Mouse (Mus musculus): ENCODE data around the gene Galnt18.

The Galnt18 gene

DNA sequence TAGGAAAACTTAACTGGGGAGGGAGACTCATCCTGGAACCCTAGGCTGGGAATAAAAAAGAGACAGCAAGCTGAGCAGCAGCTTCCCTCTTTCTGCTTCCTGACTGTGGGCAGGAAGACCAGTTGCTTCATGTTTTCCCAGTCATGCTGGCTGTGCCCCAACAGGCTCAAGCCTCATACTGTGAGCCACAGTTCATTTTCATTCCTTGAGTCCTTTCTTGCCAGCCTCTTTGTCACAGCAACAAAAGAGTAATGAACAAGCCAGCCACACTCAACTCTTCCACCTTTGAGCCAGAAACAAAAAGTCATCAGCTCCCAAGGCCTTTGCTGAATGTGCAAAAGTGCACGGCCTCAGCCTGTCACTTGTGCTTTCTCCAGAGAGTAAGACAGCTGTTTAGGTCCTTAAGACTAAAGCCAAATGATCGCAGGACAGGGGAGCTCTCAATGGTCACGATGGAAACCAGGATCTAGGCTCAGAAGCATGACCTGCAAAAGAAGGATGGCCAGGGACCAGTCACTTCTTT lies 292.9 kb downstream of the Galnt18 start:
- no peak for DNase-seq (ENCODE audit: low spot score in 2 of 2)

DNA sequence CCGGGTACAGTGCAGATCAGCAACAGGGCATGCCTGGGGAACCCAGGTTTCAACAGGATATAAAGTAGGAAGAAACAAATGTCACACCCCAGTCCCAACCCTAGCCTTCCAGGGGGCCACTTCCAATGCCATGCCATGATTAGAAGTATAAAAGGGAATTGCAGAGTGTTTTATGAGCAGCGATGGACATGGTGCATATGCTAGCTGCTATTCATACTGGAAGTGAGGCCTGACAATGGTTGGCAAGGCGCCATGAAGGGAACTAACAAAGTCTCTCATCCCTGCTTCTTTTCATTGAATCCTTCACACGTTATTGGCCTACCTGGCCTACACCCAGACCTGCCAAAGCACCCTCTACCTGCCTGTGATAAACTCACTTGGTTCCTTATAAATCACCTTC lies 295.9 kb downstream of the Galnt18 start:
- DNase-seq (ENCODE audit: low spot score in 2 of 2): no peak

DNA sequence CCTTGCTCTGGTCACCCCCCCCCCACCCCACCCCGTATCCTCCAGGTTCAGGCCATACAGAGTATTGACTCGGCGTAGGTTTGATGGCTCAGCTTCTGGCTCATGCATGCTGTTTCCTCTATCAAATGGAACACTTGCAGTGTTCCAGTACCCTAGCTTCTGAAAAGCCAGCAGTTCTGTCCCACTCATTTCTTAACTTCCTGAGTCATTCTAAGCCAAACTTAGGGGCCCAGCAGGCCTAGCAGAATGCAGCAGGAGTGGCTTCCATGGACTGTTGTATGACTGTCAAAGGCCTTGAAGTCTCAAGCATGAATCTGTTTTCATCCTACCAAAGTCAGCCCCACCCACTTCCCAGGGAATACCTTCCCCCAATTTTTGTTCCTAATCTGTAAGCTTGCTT lies 296.5 kb downstream of the Galnt18 start:
- DNase-seq (ENCODE audit: low spot score in 2 of 2): no peak

DNA sequence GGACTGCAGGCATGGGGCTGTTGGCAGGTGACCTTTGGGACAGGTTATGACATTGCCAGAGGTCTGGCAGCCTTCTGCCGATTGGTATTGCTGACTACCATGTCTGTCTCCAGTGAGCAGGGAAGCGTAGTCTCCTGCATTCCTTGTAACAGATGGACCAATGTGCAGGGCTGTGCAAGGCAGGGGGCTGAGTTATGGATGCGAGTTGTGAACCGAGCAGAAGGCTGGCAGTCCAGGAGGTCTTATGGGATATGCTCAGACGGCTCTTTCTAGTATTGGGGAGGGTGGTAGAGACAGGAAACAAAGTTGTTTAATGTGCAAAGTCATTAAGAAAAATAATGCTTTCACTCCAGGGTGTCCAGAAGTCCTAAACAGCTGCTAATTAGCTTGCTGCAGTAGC lies 312.1 kb downstream of the Galnt18 start:
- DNase-seq (ENCODE audit: low spot score in 2 of 2): no peak

DNA sequence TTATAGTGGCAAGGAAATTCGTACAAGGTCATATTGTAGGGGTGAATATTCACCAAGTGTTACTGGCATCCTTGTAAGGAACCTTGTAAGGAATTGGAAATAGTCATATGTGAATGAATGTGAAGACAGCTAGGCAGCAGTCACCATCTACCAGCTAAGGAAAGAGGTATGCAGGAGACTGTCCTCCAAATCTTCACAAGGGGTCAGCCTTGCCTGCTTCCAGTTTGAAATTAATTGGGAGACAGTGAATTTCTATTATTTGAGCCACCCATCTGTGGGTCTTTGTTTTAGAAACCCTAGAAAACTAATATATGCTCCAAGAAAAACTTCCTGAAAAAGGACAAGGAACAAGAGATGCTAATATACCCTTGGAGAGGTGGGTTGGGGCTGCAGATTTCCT lies 313.1 kb downstream of the Galnt18 start:
- no peak for DNase-seq (ENCODE audit: low spot score in 2 of 2)

DNA sequence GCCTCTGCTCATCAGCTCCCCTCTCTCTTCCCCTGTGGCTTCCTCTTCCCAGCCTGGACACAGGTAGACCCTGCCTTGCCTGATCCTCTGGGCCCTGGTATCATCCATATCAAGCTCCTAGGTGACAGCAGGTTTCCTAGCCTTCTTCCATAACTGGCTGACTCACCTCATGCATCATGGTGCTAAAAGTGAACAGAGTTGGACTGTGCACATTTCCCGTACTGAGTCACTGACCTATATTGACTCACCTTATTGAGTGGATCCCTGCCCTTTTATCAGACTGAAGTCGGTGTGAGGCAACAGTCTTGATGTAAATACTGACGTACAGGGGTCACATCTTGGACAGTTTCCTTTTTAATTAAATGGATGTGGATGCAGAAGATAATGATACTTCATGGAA lies 313.7 kb downstream of the Galnt18 start:
- DNase-seq (ENCODE audit: low spot score in 2 of 2): no peak

DNA sequence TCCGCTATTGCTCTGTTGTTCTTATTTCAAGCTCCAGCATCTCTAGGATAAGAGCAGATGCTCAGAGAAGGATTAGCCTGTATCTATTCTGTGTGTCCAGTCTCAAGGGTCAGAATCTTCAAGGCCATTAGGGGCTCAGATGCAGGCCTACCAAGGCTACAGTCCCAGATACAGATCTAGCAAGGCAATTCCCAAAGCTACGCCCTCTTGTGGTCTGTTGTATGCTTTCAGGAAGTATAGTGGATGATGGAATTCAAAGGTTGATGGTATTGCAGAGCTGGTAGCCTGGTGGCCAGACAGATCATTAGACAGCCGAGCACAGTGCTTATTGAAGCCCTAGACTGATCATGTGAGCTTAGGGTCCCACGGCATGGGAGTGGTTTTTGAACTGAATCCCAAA lies 320.1 kb downstream of the Galnt18 start:
- DNase-seq (ENCODE audit: low spot score in 2 of 2): no peak

DNA sequence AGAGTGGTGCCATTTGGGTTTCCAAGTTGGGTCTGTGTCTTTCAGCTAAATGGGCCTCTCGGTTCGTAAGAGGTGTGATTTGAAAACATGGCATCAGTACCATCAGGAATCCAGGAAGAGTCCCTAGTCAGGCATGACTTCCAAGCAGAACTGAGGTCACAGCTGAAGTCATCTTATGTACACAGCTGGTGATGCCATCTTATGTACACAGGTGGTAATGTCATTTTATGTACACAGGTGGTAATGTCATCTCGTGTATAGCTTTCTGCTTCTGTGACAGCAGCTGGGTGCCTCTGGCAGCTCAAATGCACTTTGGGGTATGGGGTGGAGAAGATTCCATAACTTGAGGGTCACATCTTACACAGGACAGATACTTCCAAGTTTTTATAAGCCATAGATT lies 323.8 kb downstream of the Galnt18 start:
- no peak for DNase-seq (ENCODE audit: low spot score in 2 of 2)

DNA sequence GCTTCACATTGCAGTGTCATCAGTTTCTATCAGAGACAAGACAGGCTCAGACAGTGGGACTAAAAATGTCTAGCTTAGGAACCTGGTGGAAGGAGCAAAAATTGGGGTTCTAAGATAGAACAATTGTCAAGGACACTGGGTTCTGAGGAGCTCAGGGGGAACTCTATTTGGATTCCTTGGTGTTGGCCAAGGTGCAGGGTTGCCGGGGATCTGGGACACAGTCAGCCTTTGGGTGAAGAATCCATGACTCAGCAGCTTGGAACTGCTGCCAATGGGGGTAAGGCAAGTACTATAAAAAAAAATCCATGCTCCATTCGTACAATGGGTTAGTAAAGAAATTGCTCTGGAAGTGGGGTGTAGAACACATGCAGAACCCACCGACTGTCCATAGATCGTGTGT lies 324.2 kb downstream of the Galnt18 start:
- DNase-seq (ENCODE audit: low spot score in 2 of 2): no peak

DNA sequence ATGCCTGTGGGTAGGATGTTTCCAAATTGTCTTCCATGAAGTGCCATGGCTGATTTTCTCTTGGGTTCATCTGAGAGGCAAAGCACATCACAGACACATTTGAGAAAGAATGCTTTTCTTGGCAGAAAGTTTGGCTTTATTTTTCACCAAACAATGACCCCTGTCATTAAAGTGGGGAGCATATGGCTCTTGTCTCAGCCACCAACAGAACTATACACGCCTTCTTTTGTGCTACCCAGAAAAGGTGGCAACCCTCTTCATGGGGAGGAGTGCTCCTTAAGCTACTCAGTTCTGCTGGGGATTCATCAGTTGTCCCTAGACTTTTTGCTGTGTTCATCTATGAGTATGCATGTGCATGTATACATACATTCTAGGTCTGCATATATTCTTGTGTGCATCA lies 327.8 kb downstream of the Galnt18 start:
- no peak for DNase-seq (ENCODE audit: low spot score in 2 of 2)

DNA sequence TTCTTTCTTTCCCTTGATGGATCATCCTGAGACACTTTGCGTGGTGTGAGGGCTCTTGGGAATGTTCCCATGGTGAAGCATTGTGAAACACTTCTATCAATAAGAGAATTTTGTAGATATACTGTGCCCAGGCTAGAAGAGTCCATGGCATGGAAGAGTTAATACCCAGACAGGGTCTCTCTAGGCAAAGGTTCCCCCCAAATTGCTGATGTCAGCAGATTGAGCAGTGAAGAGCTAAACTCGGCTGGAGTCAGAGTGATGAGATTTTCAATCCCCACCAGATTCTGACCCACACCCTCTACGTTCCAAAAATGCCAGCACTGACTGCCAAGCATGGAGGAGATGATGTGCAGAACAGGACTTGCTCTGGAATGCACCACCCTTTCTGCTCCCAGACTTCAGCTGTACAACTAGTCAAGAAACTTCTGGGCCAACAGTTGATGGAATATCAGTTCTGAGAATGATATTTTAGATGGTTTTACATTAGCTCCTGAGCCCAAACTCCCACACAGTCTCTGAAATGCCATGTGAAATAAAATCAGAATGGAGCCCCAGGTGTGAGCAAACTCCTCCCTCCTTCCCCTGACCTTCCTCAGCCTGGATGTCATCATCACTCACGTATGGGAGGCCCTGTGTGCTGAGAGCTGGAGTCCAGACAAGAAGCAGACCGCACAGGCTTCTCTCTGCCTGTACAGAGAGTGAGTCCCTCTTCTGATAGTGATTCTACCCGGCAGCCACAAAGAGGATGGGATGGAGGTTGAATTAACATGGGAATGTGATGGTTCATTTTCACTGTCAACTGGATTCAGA lies 329.3 kb downstream of the Galnt18 start:
- DNase-seq (ENCODE audit: low spot score in 2 of 2): no peak

DNA sequence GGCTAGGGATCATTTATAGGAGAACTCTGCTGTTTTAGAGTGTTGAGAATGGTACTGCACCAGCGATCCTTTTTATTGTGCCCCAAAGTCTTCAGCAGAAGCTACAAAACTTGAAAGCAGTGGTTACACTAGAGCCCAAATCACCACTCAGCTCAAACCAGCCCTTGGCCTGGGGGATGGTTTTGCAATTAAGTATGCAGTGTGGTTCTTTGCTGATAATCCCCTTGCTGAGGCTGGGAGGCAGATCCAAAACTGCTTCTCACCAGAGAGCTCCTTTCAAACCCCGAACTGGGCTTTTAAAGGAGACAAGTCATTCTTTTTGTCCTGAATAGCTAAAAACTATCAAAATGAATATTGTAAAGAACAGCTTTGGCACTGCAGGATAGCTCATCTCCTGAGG lies 346.6 kb downstream of the Galnt18 start:
- no peak for DNase-seq (ENCODE audit: low spot score in 2 of 2)

DNA sequence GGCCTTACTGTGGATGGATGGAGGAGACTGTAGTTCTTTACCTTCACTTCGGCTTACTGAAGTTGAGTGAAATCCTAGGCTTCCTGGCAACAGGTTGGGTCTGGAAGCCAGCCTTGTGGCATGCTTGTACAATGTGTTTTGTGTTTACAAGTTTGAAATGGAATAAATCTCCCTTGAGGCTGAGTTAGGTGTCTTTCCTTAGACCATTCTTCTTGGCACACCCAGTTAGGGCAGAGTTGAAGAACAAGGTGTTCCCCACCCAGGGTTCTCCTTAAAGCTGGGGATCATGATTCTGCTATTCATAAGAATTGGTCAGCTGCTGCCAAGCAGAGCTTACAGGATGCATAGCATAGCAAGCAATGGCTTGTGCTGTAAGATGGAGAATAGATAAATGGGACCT lies 352.4 kb downstream of the Galnt18 start:
- no peak for DNase-seq (ENCODE audit: low spot score in 2 of 2)

Measured in frontal cortex, postnatal 36 days (tissue).